Mouse (Mus musculus): ENCODE results near the gene Plekhg3. TPM values are rescaled to one million over a fixed set of nuclear protein-coding genes. Genes with fewer than 3 reads are reported as not detected.

Plekhg3 gene
- polyA plus RNA-seq, 1 experiment from 2014 or later = 3.3 TPM

- H3K27me3 ChIP-seq = peaks cover 58% of the 10 kb centered on the region
- H3K4me1 ChIP-seq (replicated peaks) = peaks cover 12% of the 10 kb centered on the region; the same call in 1 of the 2 replicates
- H3K27ac ChIP-seq (replicated peaks) = no peak overlapping the region
- H3K36me3 ChIP-seq (replicated peaks) = no peaks in the 10 kb centered on the region
- H3K9ac ChIP-seq = no peak overlapping the region
- H3K4me3 ChIP-seq (replicated peaks) = no peak overlapping the region
- ATAC-seq (ENCODE audit: insufficient read depth) = no peak
- no peaks in the 10 kb centered on the region for H3K9me3 ChIP-seq (replicated peaks)
- 11% methylated on average over 9 of the region's 9 CpGs for WGBS (ENCODE audit: insufficient replicate concordance)
- H3K4me2 ChIP-seq = no peak overlapping the region
These were observed 3.3 kb upstream of the Plekhg3 start for GRCm38 (mm10) chr12:76527245-76527881.

- 63% methylated on average over 5 of the region's 5 CpGs for WGBS (ENCODE audit: insufficient replicate concordance)
- H3K36me3 ChIP-seq (replicated peaks) = no peaks in the 10 kb centered on the region
- no peak overlapping the region for H3K27ac ChIP-seq (replicated peaks)
- H3K9ac ChIP-seq = no peak overlapping the region
- ATAC-seq (ENCODE audit: insufficient read depth) = no peak
- no peak overlapping the region for H3K4me3 ChIP-seq (replicated peaks)
- no peaks in the 10 kb centered on the region for H3K9me3 ChIP-seq (replicated peaks)
- H3K4me2 ChIP-seq = no peak overlapping the region
- peaks cover 23% of the 10 kb centered on the region; the same call in 1 of the 2 replicates for H3K4me1 ChIP-seq (replicated peaks)
- H3K27me3 ChIP-seq = peaks cover 72% of the 10 kb centered on the region
These were observed 1.9 kb upstream of the Plekhg3 start for GRCm38 (mm10) chr12:76528766-76529165.

- H3K27ac ChIP-seq (replicated peaks) = peak overlapping the region; percentile 68
- H3K9me3 ChIP-seq (replicated peaks) = no peaks in the 10 kb centered on the region
- H3K27me3 ChIP-seq = peaks cover 100% of the 10 kb centered on the region
- WGBS (ENCODE audit: insufficient replicate concordance) = 5% methylated on average over 19 of the region's 19 CpGs
- no peaks in the 10 kb centered on the region for H3K36me3 ChIP-seq (replicated peaks)
- no peak overlapping the region for H3K9ac ChIP-seq
- no peak for ATAC-seq (ENCODE audit: insufficient read depth)
- peaks cover 40% of the 10 kb centered on the region for H3K4me1 ChIP-seq (replicated peaks)
- peak overlapping the region; percentile 62 for H3K4me3 ChIP-seq (replicated peaks)
- peak overlapping the region; percentile 63 for H3K4me2 ChIP-seq
These were observed 1.6 kb downstream of the Plekhg3 start for GRCm38 (mm10) chr12:76531986-76532925.

- H3K9me3 ChIP-seq (replicated peaks) = no peaks in the 10 kb centered on the region
- peak overlapping the region; percentile 63 for H3K4me2 ChIP-seq
- peaks cover 40% of the 10 kb centered on the region for H3K4me1 ChIP-seq (replicated peaks)
- H3K27me3 ChIP-seq = peaks cover 95% of the 10 kb centered on the region
- H3K4me3 ChIP-seq (replicated peaks) = peak overlapping the region; percentile 62
- H3K9ac ChIP-seq = peak overlapping the region; percentile 56; the same call in 1 of the 2 replicates
- no peaks in the 10 kb centered on the region for H3K36me3 ChIP-seq (replicated peaks)
- peak overlapping the region; percentile 68 for H3K27ac ChIP-seq (replicated peaks)
- no peak for ATAC-seq (ENCODE audit: insufficient read depth)
- under 1% methylated on average over 31 of the region's 31 CpGs for WGBS (ENCODE audit: insufficient replicate concordance)
These were observed 2.3 kb downstream of the Plekhg3 start for GRCm38 (mm10) chr12:76532926-76533376.

- ATAC-seq (ENCODE audit: insufficient read depth) = peak; percentile 69
- WGBS (ENCODE audit: insufficient replicate concordance) = under 1% methylated on average over 74 of the region's 74 CpGs
- H3K4me3 ChIP-seq (replicated peaks) = peak overlapping the region; percentile 62
- H3K9ac ChIP-seq = peak overlapping the region; percentile 56
- peaks cover 89% of the 10 kb centered on the region for H3K27me3 ChIP-seq
- H3K36me3 ChIP-seq (replicated peaks) = no peaks in the 10 kb centered on the region
- no peaks in the 10 kb centered on the region for H3K9me3 ChIP-seq (replicated peaks)
- H3K4me2 ChIP-seq = peak overlapping the region; percentile 63
- peak overlapping the region; percentile 79 for H3K27ac ChIP-seq (replicated peaks)
- peaks cover 42% of the 10 kb centered on the region for H3K4me1 ChIP-seq (replicated peaks)
These were observed 2.9 kb downstream of the Plekhg3 start for GRCm38 (mm10) chr12:76533377-76534222.

GRCm38 (mm10) chr12:76534233-76534632 is 3.5 kb downstream of the Plekhg3 start:
- no peaks in the 10 kb centered on the region for H3K9me3 ChIP-seq (replicated peaks)
- WGBS (ENCODE audit: insufficient replicate concordance) = under 1% methylated on average over 11 of the region's 11 CpGs
- no peaks in the 10 kb centered on the region for H3K36me3 ChIP-seq (replicated peaks)
- peak overlapping the region; percentile 63 for H3K4me2 ChIP-seq
- no peak for ATAC-seq (ENCODE audit: insufficient read depth)
- H3K27ac ChIP-seq (replicated peaks) = peak overlapping the region; percentile 79
- peaks cover 83% of the 10 kb centered on the region for H3K27me3 ChIP-seq
- H3K9ac ChIP-seq = peak overlapping the region; percentile 56
- peak overlapping the region; percentile 62 for H3K4me3 ChIP-seq (replicated peaks)
- H3K4me1 ChIP-seq (replicated peaks) = peaks cover 37% of the 10 kb centered on the region

GRCm38 (mm10) chr12:76534641-76535283 is 4.1 kb downstream of the Plekhg3 start:
- Histone ChIP-seq H3K9ac (peak overlapping the region; percentile 56), H3K4me1 (replicated peaks) (peaks cover 37% of the 10 kb centered on the region), H3K4me3 (replicated peaks) (peak overlapping the region; percentile 62), H3K27ac (replicated peaks) (peak overlapping the region; percentile 79), H3K36me3 (replicated peaks) (no peaks in the 10 kb centered on the region), H3K27me3 (peaks cover 77% of the 10 kb centered on the region), H3K4me2 (peak overlapping the region; percentile 63), H3K9me3 (replicated peaks) (no peaks in the 10 kb centered on the region)
- WGBS (ENCODE audit: insufficient replicate concordance) = 24% methylated on average over 9 of the region's 9 CpGs
- ATAC-seq (ENCODE audit: insufficient read depth) = no peak

- Histone ChIP-seq H3K9me3 (replicated peaks) (no peaks in the 10 kb centered on the region), H3K9ac (no peak overlapping the region), H3K27me3 (peaks cover 70% of the 10 kb centered on the region), H3K4me1 (replicated peaks) (peaks cover 40% of the 10 kb centered on the region), H3K27ac (replicated peaks) (peak overlapping the region; percentile 79), H3K4me3 (replicated peaks) (peak overlapping the region; percentile 62), H3K36me3 (replicated peaks) (no peaks in the 10 kb centered on the region), H3K4me2 (peak overlapping the region; percentile 63)
- ATAC-seq (ENCODE audit: insufficient read depth) = peak; percentile 37
- WGBS (ENCODE audit: insufficient replicate concordance) = 44% methylated on average over 9 of the region's 9 CpGs
These were observed 4.8 kb downstream of the Plekhg3 start for GRCm38 (mm10) chr12:76535471-76535900.

- Histone ChIP-seq H3K4me2 (peak overlapping the region; percentile 63), H3K9ac (no peak overlapping the region), H3K4me3 (replicated peaks) (no peak overlapping the region), H3K27me3 (peaks cover 58% of the 10 kb centered on the region), H3K9me3 (replicated peaks) (no peaks in the 10 kb centered on the region), H3K27ac (replicated peaks) (peak overlapping the region; percentile 53), H3K36me3 (replicated peaks) (no peaks in the 10 kb centered on the region), H3K4me1 (replicated peaks) (peaks cover 52% of the 10 kb centered on the region)
- 55% methylated on average over 8 of the region's 8 CpGs for WGBS (ENCODE audit: insufficient replicate concordance)
- ATAC-seq (ENCODE audit: insufficient read depth) = no peak
These were observed 6.0 kb downstream of the Plekhg3 start for GRCm38 (mm10) chr12:76536591-76537153.

GRCm38 (mm10) chr12:76537434-76537833 is 6.7 kb downstream of the Plekhg3 start:
- Histone ChIP-seq H3K4me2 (0 out of 2 replicates have a peak overlapping the region, but pooled peaks have one; percentile 63), H3K36me3 (replicated peaks) (no peaks in the 10 kb centered on the region), H3K4me3 (replicated peaks) (no peak overlapping the region), H3K27ac (replicated peaks) (no peak overlapping the region), H3K27me3 (peaks cover 51% of the 10 kb centered on the region), H3K4me1 (replicated peaks) (peaks cover 57% of the 10 kb centered on the region), H3K9ac (no peak overlapping the region), H3K9me3 (replicated peaks) (no peaks in the 10 kb centered on the region)
- WGBS (ENCODE audit: insufficient replicate concordance) = 14% methylated on average over 8 of the region's 8 CpGs
- peak; percentile 10; the same call in 1 of the 2 replicates for ATAC-seq (ENCODE audit: insufficient read depth)

All from liver, embryonic 15.5 days (tissue).